Mouse (Mus musculus): ENCODE results near the gene Snx14. TPM values are rescaled to one million over a fixed set of nuclear protein-coding genes. Genes with fewer than 3 reads are reported as not detected.

Snx14 gene
- total and polyA plus RNA-seq, 3 experiments: 9.2 to 22.8 (median 21.0) TPM

- Histone ChIP-seq H3K4me3 (no peak overlapping the region), H3K27ac (no peak overlapping the region), H3K9ac (ENCODE audit: low read depth, low read length) (no peak overlapping the region), H3K4me1 (ENCODE audit: control insufficient read depth, insufficient read depth, low read length) (no peaks in the 10 kb centered on the region), H3K79me2 (replicated peaks; ENCODE audit: control insufficient read depth, insufficient read depth, low read length) (no peaks in the 10 kb centered on the region), H3K36me3 (ENCODE audit: control insufficient read depth, insufficient read depth, low read length) (no peaks in the 10 kb centered on the region; the same call in 1 of the 2 replicates), H3K27me3 (ENCODE audit: control insufficient read depth, insufficient read depth, low read length) (no peaks in the 10 kb centered on the region)
- TF ChIP-seq EP300 (IDR thresholded peaks at IDR 0.05; ENCODE audit: insufficient read depth, low read depth, low read length) (no peak), CTCF (IDR thresholded peaks at IDR 0.05) (no peak), POLR2A (IDR thresholded peaks at IDR 0.05; ENCODE audit: insufficient read depth, low read depth, low read length) (no peak)
- intact Hi-C loops (cut with DNase I): no loop called here
- no peak for DNase-seq
- WGBS: 72% methylated on average over 7 of the region's 7 CpGs
Measured at GRCm38 (mm10) chr9:88380076-88380475, 58.7 kb downstream of the Snx14 start.

GRCm38 (mm10) chr9:88379057-88379456 lies 59.7 kb downstream of the Snx14 start:
- H3K4me3 ChIP-seq: no peak overlapping the region
- H3K36me3 ChIP-seq (ENCODE audit: control insufficient read depth, insufficient read depth, low read length): no peaks in the 10 kb centered on the region; the same call in 1 of the 2 replicates
- H3K79me2 ChIP-seq (replicated peaks; ENCODE audit: control insufficient read depth, insufficient read depth, low read length): no peaks in the 10 kb centered on the region
- H3K9ac ChIP-seq (ENCODE audit: low read depth, low read length): no peak overlapping the region
- intact Hi-C loops (cut with DNase I): no loop called here
- 83% methylated on average over 3 of the region's 3 CpGs for WGBS
- TF ChIP-seq POLR2A (IDR thresholded peaks at IDR 0.05; ENCODE audit: insufficient read depth, low read depth, low read length): no peak
- no peak for TF ChIP-seq EP300 (IDR thresholded peaks at IDR 0.05; ENCODE audit: insufficient read depth, low read depth, low read length)
- no peak for TF ChIP-seq CTCF (IDR thresholded peaks at IDR 0.05)
- H3K4me1 ChIP-seq (ENCODE audit: control insufficient read depth, insufficient read depth, low read length): no peaks in the 10 kb centered on the region
- no peaks in the 10 kb centered on the region for H3K27me3 ChIP-seq (ENCODE audit: control insufficient read depth, insufficient read depth, low read length)
- no peak overlapping the region for H3K27ac ChIP-seq
- no peak for DNase-seq

- intact Hi-C loops (cut with DNase I): no loop called here
- Histone ChIP-seq H3K4me1 (ENCODE audit: control insufficient read depth, insufficient read depth, low read length) (no peaks in the 10 kb centered on the region), H3K27me3 (ENCODE audit: control insufficient read depth, insufficient read depth, low read length) (no peaks in the 10 kb centered on the region), H3K36me3 (ENCODE audit: control insufficient read depth, insufficient read depth, low read length) (no peaks in the 10 kb centered on the region), H3K27ac (no peak overlapping the region), H3K79me2 (replicated peaks; ENCODE audit: control insufficient read depth, insufficient read depth, low read length) (no peaks in the 10 kb centered on the region), H3K9ac (ENCODE audit: low read depth, low read length) (no peak overlapping the region), H3K4me3 (no peak overlapping the region)
- 86% methylated on average over 5 of the region's 5 CpGs for WGBS
- no peak for DNase-seq
- no peak for TF ChIP-seq CTCF (IDR thresholded peaks at IDR 0.05)
- TF ChIP-seq EP300 (IDR thresholded peaks at IDR 0.05; ENCODE audit: insufficient read depth, low read depth, low read length): no peak
- no peak for TF ChIP-seq POLR2A (IDR thresholded peaks at IDR 0.05; ENCODE audit: insufficient read depth, low read depth, low read length)
Measured at GRCm38 (mm10) chr9:88377483-88377882, 61.3 kb downstream of the Snx14 start.

GRCm38 (mm10) chr9:88373001-88373400 lies 65.8 kb downstream of the Snx14 start:
- intact Hi-C loops (cut with DNase I): no loop called here
- no peaks in the 10 kb centered on the region for H3K27me3 ChIP-seq (ENCODE audit: control insufficient read depth, insufficient read depth, low read length)

GRCm38 (mm10) chr9:88371201-88371600 lies 67.6 kb downstream of the Snx14 start:
- intact Hi-C loops (cut with DNase I): no loop called here
- no peaks in the 10 kb centered on the region for H3K79me2 ChIP-seq (replicated peaks; ENCODE audit: control insufficient read depth, insufficient read depth, low read length)
- H3K27me3 ChIP-seq (ENCODE audit: control insufficient read depth, insufficient read depth, low read length): no peaks in the 10 kb centered on the region
- no peaks in the 10 kb centered on the region for H3K4me1 ChIP-seq (ENCODE audit: control insufficient read depth, insufficient read depth, low read length)
- peaks cover 3% of the 10 kb centered on the region; the same call in 1 of the 2 replicates for H3K36me3 ChIP-seq (ENCODE audit: control insufficient read depth, insufficient read depth, low read length)
- no peak overlapping the region for H3K27ac ChIP-seq
- no peak for DNase-seq
- TF ChIP-seq CTCF (IDR thresholded peaks at IDR 0.05) (no peak), EP300 (IDR thresholded peaks at IDR 0.05; ENCODE audit: insufficient read depth, low read depth, low read length) (no peak), POLR2A (IDR thresholded peaks at IDR 0.05; ENCODE audit: insufficient read depth, low read depth, low read length) (no peak)
- 84% methylated on average over 2 of the region's 2 CpGs for WGBS
- H3K4me3 ChIP-seq: no peak overlapping the region
- H3K9ac ChIP-seq (ENCODE audit: low read depth, low read length): no peak overlapping the region

More at GRCm38 (mm10) chr9:88373001-88373400, 65.8 kb downstream of the Snx14 start:
- Histone ChIP-seq H3K4me3 (no peak overlapping the region), H3K36me3 (ENCODE audit: control insufficient read depth, insufficient read depth, low read length) (peaks cover 3% of the 10 kb centered on the region; the same call in 1 of the 2 replicates), H3K9ac (ENCODE audit: low read depth, low read length) (no peak overlapping the region), H3K4me1 (ENCODE audit: control insufficient read depth, insufficient read depth, low read length) (no peaks in the 10 kb centered on the region), H3K27ac (no peak overlapping the region), H3K79me2 (replicated peaks; ENCODE audit: control insufficient read depth, insufficient read depth, low read length) (no peaks in the 10 kb centered on the region)
- DNase-seq: no peak
- no peak for TF ChIP-seq POLR2A (IDR thresholded peaks at IDR 0.05; ENCODE audit: insufficient read depth, low read depth, low read length)
- TF ChIP-seq CTCF (IDR thresholded peaks at IDR 0.05): no peak
- no peak for TF ChIP-seq EP300 (IDR thresholded peaks at IDR 0.05; ENCODE audit: insufficient read depth, low read depth, low read length)
- 64% methylated on average over 2 of the region's 2 CpGs for WGBS

GRCm38 (mm10) chr9:88369666-88370065 lies 69.1 kb downstream of the Snx14 start:
- H3K27ac ChIP-seq: no peak overlapping the region
- H3K79me2 ChIP-seq (replicated peaks; ENCODE audit: control insufficient read depth, insufficient read depth, low read length): no peaks in the 10 kb centered on the region
- no peak overlapping the region for H3K9ac ChIP-seq (ENCODE audit: low read depth, low read length)
- intact Hi-C loops (cut with DNase I): no loop called here
- H3K36me3 ChIP-seq (ENCODE audit: control insufficient read depth, insufficient read depth, low read length): peaks cover 3% of the 10 kb centered on the region; the same call in 1 of the 2 replicates
- no peaks in the 10 kb centered on the region for H3K4me1 ChIP-seq (ENCODE audit: control insufficient read depth, insufficient read depth, low read length)
- no peaks in the 10 kb centered on the region for H3K27me3 ChIP-seq (ENCODE audit: control insufficient read depth, insufficient read depth, low read length)
- no peak overlapping the region for H3K4me3 ChIP-seq
- WGBS: 66% methylated on average over 2 of the region's 2 CpGs
- TF ChIP-seq EP300 (IDR thresholded peaks at IDR 0.05; ENCODE audit: insufficient read depth, low read depth, low read length): no peak
- no peak for TF ChIP-seq POLR2A (IDR thresholded peaks at IDR 0.05; ENCODE audit: insufficient read depth, low read depth, low read length)
- no peak for TF ChIP-seq CTCF (IDR thresholded peaks at IDR 0.05)
- DNase-seq: no peak

All from heart, adult 2 months (tissue).